In the genomic region with DNA sequence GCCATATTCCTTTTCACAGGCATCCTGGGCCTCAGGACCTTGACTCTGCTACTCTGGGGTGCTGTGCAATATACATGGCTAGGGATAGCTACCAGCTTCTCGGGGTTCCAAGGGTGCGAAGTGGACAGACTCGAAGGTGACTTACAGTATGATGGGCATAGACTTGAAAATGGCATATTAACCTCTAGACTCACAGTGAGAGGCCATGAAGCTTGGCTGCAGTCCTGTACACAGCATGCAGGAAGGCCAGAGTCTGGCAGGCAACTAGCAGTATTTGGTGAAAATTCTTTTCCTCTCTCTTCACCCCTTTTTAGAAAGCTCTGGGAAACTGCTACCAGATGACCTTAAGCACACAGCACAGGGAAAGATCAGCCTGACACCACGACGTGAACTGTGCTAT, we compare ENCODE assay signal across 19 mouse cellular contexts. TPM values are rescaled to one million over a fixed set of nuclear protein-coding genes. Genes with fewer than 3 reads are reported as not detected.
A peak's percentile ranks its signal among the peaks of the same experiment; 100 is the strongest.
DNase-seq lines count a peak whose midpoint lies in the region; ATAC-seq and TF ChIP-seq lines count a peak whose summit lies in the region.
"Had no signal": no experiment of that assay in that cellular context is flagged by ENCODE, and none has a peak within 500 bp of the region (broad histone marks: within the 10 kb centered on the region; RNA-seq: fewer than 3 reads in every experiment).

No protein-coding gene starts in this region.

- peak overlapping the region; percentile 30 for H3K27ac ChIP-seq in cerebellum, adult 2 months (ENCODE audit: insufficient read depth, low read length)
- H3K27ac ChIP-seq: embryonic facial prominence, embryonic 13.5 days; forebrain, embryonic 12.5 days; heart, adult 2 months; heart, embryonic 13.5 days; hindbrain, embryonic 15.5 days had no signal

- H3K4me3 ChIP-seq in cerebellum, adult 2 months (replicated peaks; ENCODE audit: insufficient read depth, low read depth, low read length), result no peak overlapping the region
- H3K4me3 ChIP-seq: embryonic facial prominence, embryonic 13.5 days; forebrain, embryonic 12.5 days; heart, adult 2 months; heart, embryonic 13.5 days; hindbrain, embryonic 15.5 days had no signal

- H3K4me1 ChIP-seq in cerebellum, adult 2 months (ENCODE audit: control insufficient read depth, insufficient read depth, low read length), result peaks cover 20% of the 10 kb centered on the region
- H3K4me1 ChIP-seq: embryonic facial prominence, embryonic 13.5 days; forebrain, embryonic 12.5 days; heart, embryonic 13.5 days; hindbrain, embryonic 15.5 days had no signal

- TF ChIP-seq CTCF in cerebellum, adult 2 months (IDR thresholded peaks at IDR 0.05; ENCODE audit: borderline replicate concordance, insufficient read depth, low read depth, low read length), result no peak

- no peak for DNase-seq in cerebellum, postnatal 4 days (ENCODE audit: low spot score in 2 of 2)
- peak; percentile 82 to 88 for DNase-seq in cerebellum, adult 2 months
- peak; percentile 75 to 80 for DNase-seq in cerebellum, postnatal 10 days
- DNase-seq in lung, adult 18-20 months, result no peak
- DNase-seq in lung, postnatal 10 days, result no peak
- DNase-seq in adipocyte (ENCODE audit: low spot score), result no peak
- DNase-seq: adrenal gland, postnatal 10 days; B cell, adult 2 months; gastrocnemius, postnatal 14 days; heart, adult 2 months; heart, postnatal 36 days had no signal

- no peak for TF ChIP-seq POLR2A in cerebellum, adult 2 months (IDR thresholded peaks at IDR 0.05; ENCODE audit: borderline replicate concordance, insufficient read depth, low read length)

- peak; percentile 80 for ATAC-seq in cerebellum, adult (ENCODE audit: insufficient number of reproducible peaks, low FRiP score, low TSS enrichment)
- ATAC-seq: CD4-positive, CD25-positive, alpha-beta regulatory T cell, adult 4 months; forebrain, embryonic 16.5 days; intestine, embryonic 16.5 days had no signal

- H3K27me3 ChIP-seq in cerebellum, adult 2 months (ENCODE audit: control insufficient read depth, insufficient read depth, low read length), result no peaks in the 10 kb centered on the region
- H3K27me3 ChIP-seq: embryonic facial prominence, embryonic 13.5 days; forebrain, embryonic 12.5 days; heart, embryonic 13.5 days; hindbrain, embryonic 15.5 days had no signal

- WGBS in cerebellum, adult 2 months, result 8% methylated on average over 5 of the region's 5 CpGs

RNA-seq across cellular contexts. Expression of gene Tapt1, which starts 52.4 kb away (rescaled TPM):
- 79.6 and 86.3 TPM in 2 replicates for polyA plus RNA-seq in cerebellum, adult 2 months (2012; rRNA removed)

Comparison
In these comparisons a context has a peak if more than half of its experiments do, and no peak if none do; other contexts are left out.
1. DNase-seq: peak in cerebellum, adult 2 months (2 of 2) and cerebellum, postnatal 10 days (2 of 2); none in cerebellum, postnatal 4 days (0 of 2), lung, adult 18-20 months (0 of 2), lung, postnatal 10 days (single experiment) and adipocyte (single experiment).